Mouse (Mus musculus): ENCODE measurements at regions not wholly inside any gene's neighbourhood (a gene's known extent, or its start where the extent isn't known, plus 50 kb on each side); places are given as distances from the start of the nearest gene placed in this dataset.
A peak's percentile ranks its signal among the peaks of the same experiment; 100 is the strongest.

DNA sequence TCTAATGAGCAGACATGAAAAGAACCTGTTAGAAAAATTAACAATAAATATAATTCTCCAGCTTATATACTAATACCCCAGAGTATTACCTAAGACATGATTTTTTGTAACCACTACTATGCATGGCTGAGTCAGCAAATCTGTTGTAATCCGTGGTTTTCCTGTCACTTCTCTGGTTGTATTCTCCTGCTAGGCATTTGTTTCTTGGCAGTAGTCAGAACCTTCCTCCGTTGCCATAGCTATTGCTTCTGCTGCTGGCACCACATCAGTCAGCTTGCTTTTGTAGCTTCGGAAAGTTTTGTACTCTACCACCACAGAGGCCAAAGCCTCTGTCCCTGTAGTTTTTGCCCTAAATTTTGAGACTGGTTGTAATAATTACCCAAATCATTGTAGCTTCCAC lies 381.4 kb upstream of the Dph6 start:
- 0 out of 2 replicates have a peak, but pooled peaks cover under 1% of the 10 kb centered on the region for H3K4me1 ChIP-seq
- ATAC-seq: peak; percentile 55; the same call in 1 of the 2 replicates
- H3K27ac ChIP-seq: no peak overlapping the region
- no peaks in the 10 kb centered on the region for H3K27me3 ChIP-seq
- H3K36me3 ChIP-seq (ENCODE audit: poor library complexity, severe bottlenecking): no peaks in the 10 kb centered on the region
- H3K4me2 ChIP-seq: no peak overlapping the region
- H3K9me3 ChIP-seq (replicated peaks): no peaks in the 10 kb centered on the region
- no peak overlapping the region for H3K4me3 ChIP-seq
- WGBS: 57% methylated on average over 3 of the region's 3 CpGs
- no peak overlapping the region for H3K9ac ChIP-seq

GRCm38 (mm10) chr2:115042299-115042785 lies 387.6 kb upstream of the Dph6 start:
- Histone ChIP-seq H3K27me3 (no peaks in the 10 kb centered on the region), H3K4me2 (no peak overlapping the region), H3K27ac (no peak overlapping the region), H3K9ac (no peak overlapping the region), H3K4me3 (no peak overlapping the region), H3K4me1 (no peaks in the 10 kb centered on the region), H3K36me3 (ENCODE audit: poor library complexity, severe bottlenecking) (no peaks in the 10 kb centered on the region), H3K9me3 (replicated peaks) (no peaks in the 10 kb centered on the region)
- WGBS: 47% methylated on average over 7 of the region's 7 CpGs
- ATAC-seq: no peak

DNA sequence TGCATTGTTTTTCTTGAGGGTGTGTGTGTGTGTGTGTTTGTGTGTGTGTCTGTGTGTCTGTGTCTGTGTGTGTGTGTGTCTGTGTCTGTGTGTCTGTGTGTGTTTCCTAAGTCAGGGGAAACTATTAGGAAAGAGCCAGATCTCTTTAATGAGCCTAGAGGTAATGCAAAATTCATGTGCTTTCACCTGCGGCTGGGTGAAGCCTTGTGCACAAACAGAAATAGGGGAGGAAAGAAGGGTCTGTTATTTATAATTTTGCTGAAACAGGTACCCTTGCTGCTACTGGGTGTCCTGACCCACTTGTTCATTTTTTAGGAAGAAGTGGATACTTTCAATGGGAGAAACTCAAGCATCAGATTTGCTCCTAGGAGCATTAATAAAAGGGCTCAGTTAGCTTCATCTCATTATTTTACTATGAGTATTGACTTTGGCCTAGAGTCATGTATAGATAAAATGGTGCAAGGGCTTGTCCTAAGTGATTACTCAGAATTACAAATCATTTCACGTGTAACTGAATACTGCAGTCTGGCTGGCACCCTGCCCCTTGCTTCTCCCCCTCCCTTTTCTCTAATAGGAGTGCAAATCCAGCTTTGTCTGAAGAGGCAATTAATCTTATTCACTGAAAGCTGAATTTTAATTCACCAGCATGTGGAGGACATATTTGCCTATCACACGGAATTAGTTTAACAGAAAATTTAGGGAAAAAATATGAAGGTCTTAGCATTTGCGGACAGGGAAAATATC lies 401.7 kb upstream of the Dph6 start:
- no peak overlapping the region for H3K4me2 ChIP-seq
- no peaks in the 10 kb centered on the region for H3K9me3 ChIP-seq (replicated peaks)
- H3K27me3 ChIP-seq: no peaks in the 10 kb centered on the region
- peaks cover 23% of the 10 kb centered on the region for H3K4me1 ChIP-seq
- H3K27ac ChIP-seq: peak overlapping the region; percentile 14
- peak; percentile 94 for ATAC-seq
- whole genome bisulfite sequencing: 29% methylated on average over 4 of the region's 4 CpGs
- no peaks in the 10 kb centered on the region for H3K36me3 ChIP-seq (ENCODE audit: poor library complexity, severe bottlenecking)
- no peak overlapping the region for H3K9ac ChIP-seq
- H3K4me3 ChIP-seq: no peak overlapping the region

- Histone ChIP-seq H3K4me2 (no peak overlapping the region), H3K27ac (no peak overlapping the region; the same call in 1 of the 2 replicates), H3K36me3 (ENCODE audit: poor library complexity, severe bottlenecking) (no peaks in the 10 kb centered on the region), H3K9ac (no peak overlapping the region), H3K27me3 (no peaks in the 10 kb centered on the region), H3K4me3 (no peak overlapping the region), H3K9me3 (replicated peaks) (no peaks in the 10 kb centered on the region), H3K4me1 (peaks cover 23% of the 10 kb centered on the region)
- 0 out of 2 replicates have a peak, but pooled peaks have one; percentile 51 for ATAC-seq
- WGBS: 53% methylated on average over 2 of the region's 2 CpGs
Observed at GRCm38 (mm10) chr2:115057200-115057599, 402.4 kb upstream of the Dph6 start.

GRCm38 (mm10) chr2:115067489-115068163 lies 412.9 kb upstream of the Dph6 start:
- ATAC-seq: no peak

DNA sequence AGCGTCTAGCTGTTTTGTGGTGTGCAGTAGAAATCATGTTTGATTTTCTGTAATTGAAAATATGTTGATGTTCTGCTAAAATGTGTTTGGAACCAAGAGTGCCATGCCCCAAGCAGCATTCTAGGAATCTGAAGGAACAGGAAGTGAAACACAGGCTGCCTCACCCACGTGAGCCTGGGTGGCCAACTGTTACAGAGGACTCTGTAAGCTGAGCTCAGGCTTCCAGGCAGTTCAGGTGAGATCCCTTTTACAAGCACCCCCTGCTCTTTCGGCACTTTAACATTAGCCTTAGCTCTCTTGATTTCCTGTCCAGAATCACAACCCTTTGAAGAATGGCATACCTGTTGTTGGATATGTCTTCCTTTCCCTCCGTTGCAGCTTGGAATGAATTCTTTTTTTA lies 414.9 kb upstream of the Dph6 start:
- Histone ChIP-seq H3K27me3 (no peaks in the 10 kb centered on the region), H3K27ac (no peak overlapping the region), H3K9me3 (replicated peaks) (no peaks in the 10 kb centered on the region), H3K4me3 (no peak overlapping the region), H3K36me3 (ENCODE audit: poor library complexity, severe bottlenecking) (no peaks in the 10 kb centered on the region), H3K4me1 (peaks cover 6% of the 10 kb centered on the region; the same call in 1 of the 2 replicates), H3K9ac (no peak overlapping the region), H3K4me2 (no peak overlapping the region)
- 0 out of 2 replicates have a peak, but pooled peaks have one; percentile 10 for ATAC-seq
- 79% methylated on average over 4 of the region's 4 CpGs for WGBS

More at GRCm38 (mm10) chr2:115067489-115068163, 412.9 kb upstream of the Dph6 start:
- Histone ChIP-seq H3K27ac (no peak overlapping the region), H3K27me3 (no peaks in the 10 kb centered on the region), H3K4me2 (no peak overlapping the region), H3K36me3 (ENCODE audit: poor library complexity, severe bottlenecking) (no peaks in the 10 kb centered on the region), H3K9me3 (replicated peaks) (no peaks in the 10 kb centered on the region), H3K9ac (no peak overlapping the region), H3K4me3 (no peak overlapping the region), H3K4me1 (peaks cover 6% of the 10 kb centered on the region; the same call in 1 of the 2 replicates)
- 71% methylated on average over 8 of the region's 8 CpGs for WGBS

DNA sequence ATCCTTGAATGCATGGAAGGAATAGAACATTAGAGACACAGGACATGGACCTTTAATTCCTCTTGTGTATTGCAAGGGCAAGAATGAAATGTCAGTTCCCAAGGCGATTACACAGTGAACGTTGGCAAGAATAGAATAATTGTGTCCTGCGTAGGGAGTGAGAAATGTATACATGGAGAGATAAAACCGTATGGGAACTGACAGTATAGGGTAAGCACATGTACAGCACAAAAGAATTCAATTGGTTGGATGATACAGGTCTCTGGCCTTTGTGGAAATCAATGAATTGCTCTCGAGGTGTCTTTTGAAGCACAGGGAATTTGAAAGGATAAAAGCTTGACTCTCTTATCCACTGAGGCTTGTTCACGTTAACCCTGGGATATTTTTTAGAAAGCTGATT lies 415.4 kb upstream of the Dph6 start:
- Histone ChIP-seq H3K4me2 (no peak overlapping the region), H3K9me3 (replicated peaks) (no peaks in the 10 kb centered on the region), H3K27me3 (no peaks in the 10 kb centered on the region), H3K4me3 (no peak overlapping the region), H3K27ac (no peak overlapping the region), H3K36me3 (ENCODE audit: poor library complexity, severe bottlenecking) (no peaks in the 10 kb centered on the region), H3K9ac (no peak overlapping the region), H3K4me1 (peaks cover 6% of the 10 kb centered on the region; the same call in 1 of the 2 replicates)
- 47% methylated on average over 6 of the region's 6 CpGs for WGBS
- peak; percentile 51; the same call in 1 of the 2 replicates for ATAC-seq

- 80% methylated on average over 3 of the region's 3 CpGs for WGBS
Observed at GRCm38 (mm10) chr2:115070666-115071065, 415.9 kb upstream of the Dph6 start.

DNA sequence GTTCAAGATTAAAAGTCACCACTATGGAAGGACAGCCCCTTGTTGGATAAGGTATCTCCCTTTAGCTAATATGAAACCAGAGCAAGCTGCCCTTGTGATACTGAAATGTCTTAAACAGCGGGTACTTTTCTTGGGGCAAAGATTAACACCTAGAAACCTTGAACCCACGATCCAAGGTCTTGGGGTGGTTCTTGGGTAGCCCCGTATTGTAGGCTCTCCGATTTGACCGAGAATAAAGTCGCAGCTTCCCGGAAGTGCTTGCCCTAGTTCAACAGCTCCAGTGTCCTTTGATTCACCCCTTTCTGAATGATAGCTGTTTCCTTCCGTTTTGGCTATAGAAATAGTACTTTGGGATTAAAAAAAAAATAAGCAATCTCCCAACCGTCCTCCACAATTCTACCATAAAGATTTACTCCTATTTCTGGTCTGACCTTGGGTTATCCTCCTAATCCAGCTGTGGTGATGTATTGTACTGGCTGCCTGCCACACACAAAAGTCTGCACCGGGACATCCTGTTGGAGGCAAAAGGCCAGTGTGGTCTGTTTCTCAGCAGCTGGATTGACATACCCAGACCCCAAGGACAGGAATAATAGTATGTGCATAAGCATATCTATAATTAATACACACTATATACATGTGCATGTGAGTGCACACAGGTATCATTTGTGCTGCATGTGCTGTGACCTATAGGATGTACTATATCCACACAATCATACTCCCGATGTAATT lies 427.0 kb upstream of the Dph6 start:
- H3K4me1 ChIP-seq: no peaks in the 10 kb centered on the region
- no peak overlapping the region for H3K4me3 ChIP-seq
- no peak for ATAC-seq
- H3K27ac ChIP-seq: no peak overlapping the region
- 86% methylated on average over 11 of the region's 11 CpGs for WGBS
- H3K4me2 ChIP-seq: no peak overlapping the region
- H3K9ac ChIP-seq: no peak overlapping the region
- H3K9me3 ChIP-seq (replicated peaks): no peaks in the 10 kb centered on the region
- H3K27me3 ChIP-seq: no peaks in the 10 kb centered on the region
- H3K36me3 ChIP-seq (ENCODE audit: poor library complexity, severe bottlenecking): no peaks in the 10 kb centered on the region

More at GRCm38 (mm10) chr2:115070666-115071065, 415.9 kb upstream of the Dph6 start:
- no peak overlapping the region for H3K9ac ChIP-seq
- no peaks in the 10 kb centered on the region for H3K27me3 ChIP-seq
- no peak for ATAC-seq
- H3K4me3 ChIP-seq: no peak overlapping the region
- H3K4me2 ChIP-seq: no peak overlapping the region
- H3K9me3 ChIP-seq (replicated peaks): no peaks in the 10 kb centered on the region
- peaks cover 6% of the 10 kb centered on the region; the same call in 1 of the 2 replicates for H3K4me1 ChIP-seq
- no peak overlapping the region for H3K27ac ChIP-seq
- no peaks in the 10 kb centered on the region for H3K36me3 ChIP-seq (ENCODE audit: poor library complexity, severe bottlenecking)

DNA sequence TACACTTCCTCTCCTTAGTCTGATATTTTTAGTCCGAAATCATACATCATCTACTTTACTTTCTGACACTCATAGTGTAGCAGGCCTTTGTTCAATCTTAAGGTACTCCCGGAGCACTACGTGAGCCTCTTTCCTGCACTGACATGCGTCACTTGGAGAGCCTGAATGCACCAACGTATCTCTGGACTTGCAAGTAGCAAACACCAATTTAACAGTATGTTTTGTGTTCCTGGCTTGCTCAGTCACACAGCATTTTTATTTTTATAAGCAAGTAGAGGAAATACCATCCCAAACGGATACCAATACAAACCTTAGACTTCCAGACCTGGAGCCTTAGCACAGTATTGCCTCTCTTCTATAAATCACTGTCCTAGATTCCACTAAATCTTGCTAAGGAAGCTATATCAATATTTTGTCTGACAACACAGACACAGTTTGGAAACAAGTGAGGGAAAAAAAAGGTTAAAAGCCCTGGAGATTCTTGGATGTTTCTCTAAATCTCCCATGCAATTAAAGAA lies 427.6 kb upstream of the Dph6 start:
- H3K9me3 ChIP-seq (replicated peaks): no peaks in the 10 kb centered on the region
- no peak overlapping the region for H3K9ac ChIP-seq
- 87% methylated on average over 6 of the region's 6 CpGs for WGBS
- ATAC-seq: no peak
- no peaks in the 10 kb centered on the region for H3K36me3 ChIP-seq (ENCODE audit: poor library complexity, severe bottlenecking)
- no peak overlapping the region for H3K27ac ChIP-seq
- H3K4me1 ChIP-seq: no peaks in the 10 kb centered on the region
- H3K4me3 ChIP-seq: no peak overlapping the region
- H3K27me3 ChIP-seq: no peaks in the 10 kb centered on the region
- H3K4me2 ChIP-seq: no peak overlapping the region

DNA sequence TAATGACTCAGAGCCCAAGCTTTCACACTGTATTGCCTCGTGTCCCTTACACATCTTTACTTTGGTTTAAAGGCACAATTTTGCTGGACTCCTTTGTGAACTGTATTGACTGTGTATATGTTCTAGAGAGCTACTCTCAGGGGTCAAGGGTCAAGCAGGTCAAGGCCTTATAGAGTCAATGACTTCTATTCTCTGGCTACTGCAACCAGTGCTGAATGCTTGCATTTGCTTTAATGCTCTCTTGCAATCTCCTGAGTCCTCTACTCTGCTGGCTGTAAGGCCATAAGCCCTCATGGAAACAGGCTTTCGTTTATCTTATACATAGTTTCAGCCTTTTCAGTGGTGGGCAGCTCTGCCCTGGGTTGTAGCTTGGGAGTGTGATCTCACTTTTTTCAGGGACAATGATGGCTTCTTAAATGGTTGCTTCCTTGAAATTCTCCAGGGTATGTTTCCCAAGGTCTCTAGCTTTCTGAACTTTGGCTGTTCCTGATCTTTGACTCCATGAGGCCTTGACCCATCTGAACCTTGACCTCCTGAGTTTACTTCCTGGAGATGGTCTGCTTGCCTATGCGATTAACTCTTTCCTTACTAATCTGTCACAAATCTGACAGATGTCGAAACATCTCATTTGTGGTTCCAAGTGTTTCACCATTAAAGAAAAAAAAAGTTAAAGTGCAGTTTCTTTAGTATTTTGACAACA lies 433.8 kb upstream of the Dph6 start:
- no peak overlapping the region for H3K9ac ChIP-seq
- no peaks in the 10 kb centered on the region for H3K27me3 ChIP-seq
- H3K27ac ChIP-seq: no peak overlapping the region
- no peak overlapping the region for H3K4me3 ChIP-seq
- no peak overlapping the region for H3K4me2 ChIP-seq
- no peak for ATAC-seq
- 84% methylated on average over 4 of the region's 4 CpGs for WGBS
- H3K4me1 ChIP-seq: no peaks in the 10 kb centered on the region
- H3K9me3 ChIP-seq (replicated peaks): no peaks in the 10 kb centered on the region
- H3K36me3 ChIP-seq (ENCODE audit: poor library complexity, severe bottlenecking): no peaks in the 10 kb centered on the region
